Mouse (Mus musculus) right cerebral cortex, postnatal 10 days (tissue): ENCODE results near the gene Kat8.
"Not testable (repeated sequence)": the region's sequence is repeated elsewhere in the genome, so short reads cannot be mapped to it uniquely, and the experiment has no call there.

ENCODE experiments used
- DNase-seq, 2 experiments: peaks; one replicate each; pipeline ENCODE4 v3.0.0; 2021; ENCODE audit warnings: low spot score in 2 of 2

The Kat8 gene

GRCm38 (mm10) chr7:127912190-127912871, at the start of gene Kat8:
Gene Kat8 (plus strand): TSS chr7:127912516.
- DNase-seq, result peak; percentile 92 to 94

GRCm38 (mm10) chr7:127866434-127866833, 45.9 kb upstream of the Kat8 start:
- no peak for DNase-seq

GRCm38 (mm10) chr7:127867641-127868040, 44.7 kb upstream of the Kat8 start:
- DNase-seq, result no peak

GRCm38 (mm10) chr7:127869149-127869810, 43.0 kb upstream of the Kat8 start:
- DNase-seq, result peak in 1 of 2 experiments; percentile 75

GRCm38 (mm10) chr7:127870136-127870821, 42.0 kb upstream of the Kat8 start:
- DNase-seq, result no peak

- DNase-seq, result no peak
Observed at GRCm38 (mm10) chr7:127874812-127875626, 37.3 kb upstream of the Kat8 start.

GRCm38 (mm10) chr7:127875627-127876001, 36.7 kb upstream of the Kat8 start:
- peak; percentile 96 to 97 for DNase-seq

- DNase-seq, result peak; percentile 81 to 86
Observed at GRCm38 (mm10) chr7:127876041-127876466, 36.3 kb upstream of the Kat8 start, which contains the start of gene Zfp646. Gene Zfp646 (plus strand): TSS chr7:127876221.

- peak; percentile 94 to 95 for DNase-seq
Observed at GRCm38 (mm10) chr7:127876467-127877348, 35.6 kb upstream of the Kat8 start, which contains the start of gene Zfp668. Gene Zfp668 (minus strand): TSS chr7:127876828.

- no peak for DNase-seq
Observed at GRCm38 (mm10) chr7:127879301-127879700, 33.0 kb upstream of the Kat8 start.

- no peak for DNase-seq
Observed at GRCm38 (mm10) chr7:127880431-127880830, 31.9 kb upstream of the Kat8 start.

GRCm38 (mm10) chr7:127885951-127886350, 26.4 kb upstream of the Kat8 start:
- no peak for DNase-seq

GRCm38 (mm10) chr7:127886551-127886950, 25.8 kb upstream of the Kat8 start:
- DNase-seq, result no peak

GRCm38 (mm10) chr7:127887191-127887590, 25.1 kb upstream of the Kat8 start:
- no peak for DNase-seq

GRCm38 (mm10) chr7:127887781-127888180, 24.5 kb upstream of the Kat8 start:
- DNase-seq, result no peak

GRCm38 (mm10) chr7:127888821-127889220, 23.5 kb upstream of the Kat8 start:
- DNase-seq, result no peak

GRCm38 (mm10) chr7:127890798-127891197, 21.5 kb upstream of the Kat8 start, which contains the start of gene Prss53:
Gene Prss53 (minus strand): TSS chr7:127890970.
- DNase-seq, result no peak

GRCm38 (mm10) chr7:127894480-127894879, 17.8 kb upstream of the Kat8 start:
- no peak for DNase-seq

GRCm38 (mm10) chr7:127895442-127895841, 16.9 kb upstream of the Kat8 start, which contains the start of the genes Gm21974 and Vkorc1:
Gene Gm21974 (minus strand): TSS chr7:127895454.
Gene Vkorc1 (minus strand): TSS chr7:127895617.
- DNase-seq, result peak; percentile 96 to 97

GRCm38 (mm10) chr7:127895891-127896290, 16.4 kb upstream of the Kat8 start:
- DNase-seq, result not testable (repeated sequence)
